Mouse (Mus musculus) bone marrow, adult 2 months (tissue): Measurements from ENCODE around the gene Muc4.

Source experiments
- CTCF ChIP-seq: fragments of 200-500 bp; IDR thresholded peaks from 2 replicates; pipeline ENCODE4 v1.5.1; 2011; ENCODE audit warnings: low read length, control low read depth; ENCODE audit not compliant: control insufficient read depth, insufficient read depth
- POLR2A ChIP-seq: fragments of 200-500 bp; IDR thresholded peaks from 2 replicates; pipeline ENCODE4 v1.6.1; 2011; ENCODE audit warnings: low read depth, mild to moderate bottlenecking, control low read depth, low read length, borderline replicate concordance; ENCODE audit not compliant: control insufficient read depth

DNA sequence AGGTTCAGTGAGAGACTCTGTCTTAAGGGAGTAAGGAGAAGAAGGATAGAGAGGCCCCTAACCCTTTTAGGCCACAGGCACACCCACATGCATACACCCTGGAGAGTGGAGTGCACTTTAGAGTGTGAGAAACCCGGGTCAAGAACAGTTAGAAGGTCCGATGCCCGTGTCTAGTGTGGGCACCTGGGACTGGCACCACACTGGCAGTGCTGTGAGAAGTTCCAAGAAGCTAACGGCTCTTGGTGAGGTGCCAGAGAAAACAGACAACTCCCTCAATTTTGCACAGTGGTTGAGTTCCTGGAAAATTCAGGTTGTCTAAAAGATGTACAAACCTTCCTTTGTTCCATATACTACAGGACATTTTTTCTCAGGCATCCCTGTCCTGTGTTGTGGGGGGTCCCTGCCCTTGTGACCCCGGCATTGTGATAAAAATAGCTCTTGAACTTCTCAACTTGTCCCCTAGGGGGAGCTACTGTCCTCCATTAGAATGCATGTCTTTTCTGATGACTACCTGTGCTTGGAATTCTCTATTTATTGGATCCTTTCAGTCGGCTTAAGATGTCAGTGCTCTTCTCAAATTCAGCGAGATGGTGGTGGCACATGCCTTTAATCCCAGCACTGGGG, 38.7 kb upstream of the Muc4 start:
- TF ChIP-seq CTCF (peak; percentile 29; the same call in 1 of the 2 replicates), POLR2A (no peak)
